Mouse (Mus musculus) cerebellum, adult 2 months (tissue): ENCODE results near the gene Gmpr2.

Experiments used
- CTCF ChIP-seq: fragments of 200-500 bp; IDR thresholded peaks from 2 replicates; pipeline ENCODE4 v1.5.1; 2011; ENCODE audit warnings: low read depth, mild to moderate bottlenecking, control low read depth, low read length, moderate library complexity, borderline replicate concordance; ENCODE audit not compliant: insufficient read depth
- POLR2A ChIP-seq: fragments of 200-500 bp; IDR thresholded peaks from 2 replicates; pipeline ENCODE4 v1.6.1; 2011; ENCODE audit warnings: low read length, control low read depth, borderline replicate concordance; ENCODE audit not compliant: insufficient read depth

DNA sequence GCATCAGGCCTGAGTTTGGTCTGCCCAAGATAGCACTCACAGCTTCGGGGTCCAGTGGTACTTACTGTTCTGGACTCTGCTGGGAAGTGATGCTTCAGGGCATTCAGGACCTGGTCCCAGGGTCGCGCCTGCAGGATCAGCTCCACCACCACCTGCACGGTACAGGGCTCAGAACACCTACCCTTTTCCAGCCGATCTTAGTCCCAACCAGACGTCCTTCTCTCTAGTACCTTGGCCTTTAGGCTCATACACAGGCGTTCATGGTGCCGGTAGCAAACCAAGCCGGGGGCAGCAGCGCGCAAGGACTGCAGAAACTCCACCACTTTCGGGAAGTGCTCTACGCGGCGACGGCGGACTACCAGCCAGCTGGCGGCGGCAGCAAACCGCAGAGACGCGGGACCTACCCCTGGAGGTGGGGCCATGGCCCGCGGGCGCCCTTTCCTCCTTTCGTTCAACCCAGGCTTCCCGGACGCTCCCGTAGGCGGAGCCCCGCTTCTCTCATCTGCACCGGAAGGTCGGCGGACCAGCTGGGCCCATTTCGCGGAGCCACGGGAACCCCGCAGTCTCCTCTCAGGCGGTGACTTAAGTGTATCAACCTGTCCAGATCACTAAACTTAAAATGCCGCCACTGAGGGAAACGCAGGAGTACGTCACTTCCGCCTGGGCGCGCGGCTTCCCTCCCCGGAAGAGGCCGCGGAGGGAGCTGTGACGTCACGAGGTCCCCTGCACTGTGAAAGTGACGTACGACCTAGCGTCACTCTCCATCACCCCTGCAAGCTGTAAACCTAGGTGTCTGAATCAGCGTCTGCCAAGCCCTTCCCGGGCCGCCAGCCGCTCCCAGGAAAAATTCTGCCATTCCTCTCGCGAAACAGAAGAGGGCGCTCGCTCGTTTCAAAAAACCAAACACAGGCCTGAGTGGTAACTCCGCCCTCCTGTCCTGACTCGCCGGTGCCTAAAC is 9.7 kb downstream of the Gmpr2 start, which contains the start of gene Tinf2:
- TF ChIP-seq CTCF (peak; percentile 74), POLR2A (peak; percentile 31; the same call in 1 of the 2 replicates)
